Mouse (Mus musculus) midbrain, embryonic 14.5 days (tissue): ENCODE measurements at regions not wholly inside any gene's neighbourhood (a gene's known extent, or its start where the extent isn't known, plus 50 kb on each side); places are given as distances from the start of the nearest gene placed in this dataset.

Source experiments
- ATAC-seq: fragments of 200-750 bp; cut with Nextera tagmentation; 2 replicates; pipeline ENCODE4 v1.8.0; 2017; ENCODE audit warnings: moderate number of reproducible peaks, moderate library complexity; ENCODE audit not compliant: low FRiP score, low TSS enrichment
- DNase-seq: peaks from one replicate; pipeline ENCODE4 v3.0.0-alpha.2; 2015
- H3K27ac ChIP-seq: fragments of 300-500 bp; sonication (generic); replicated peaks from 2 replicates; pipeline ENCODE4 v1.5.1; 2014; ENCODE audit warnings: mild to moderate bottlenecking, low read depth, low read length, moderate library complexity
- H3K27me3 ChIP-seq: fragments of 300-500 bp; sonication (generic); 2 replicates; pipeline ENCODE4 v1.6.1; 2014; ENCODE audit warnings: low read length, control low read depth, mixed read lengths; ENCODE audit not compliant: control insufficient read depth, insufficient read depth
- H3K36me3 ChIP-seq: fragments of 300-500 bp; sonication (generic); 2 replicates; pipeline ENCODE4 v1.6.1; 2014; ENCODE audit warnings: low read length, control low read depth; ENCODE audit not compliant: control insufficient read depth, insufficient read depth
- H3K4me1 ChIP-seq: fragments of 300-500 bp; sonication (generic); 2 replicates; pipeline ENCODE4 v1.6.1; 2014; ENCODE audit warnings: mild to moderate bottlenecking, antibody characterized with exemption, low read length, control low read depth; ENCODE audit not compliant: control insufficient read depth, insufficient read depth
- H3K4me2 ChIP-seq: fragments of 300-500 bp; sonication (generic); 2 replicates; pipeline ENCODE4 v1.6.1; 2014; ENCODE audit warnings: mild to moderate bottlenecking, low read length, moderate library complexity
- H3K4me3 ChIP-seq: fragments of 300-500 bp; sonication (generic); replicated peaks from 2 replicates; pipeline ENCODE4 v1.5.1; 2014; ENCODE audit warnings: low read depth, low read length
- H3K9ac ChIP-seq: fragments of 300-500 bp; sonication (generic); replicated peaks from 2 replicates; pipeline ENCODE4 v1.6.1; 2014; ENCODE audit warnings: mild to moderate bottlenecking, low read length, moderate library complexity
- H3K9me3 ChIP-seq: fragments of 300-500 bp; sonication (generic); 2 replicates; pipeline ENCODE4 v1.6.1; 2016; ENCODE audit warnings: low read length, control low read depth, mixed read lengths; ENCODE audit not compliant: control insufficient read depth
- WGBS: fragments of 180-500 bp; shearing (Covaris S2); extraction: QIAGEN DNeasy Blood & Tissue Kit; methylation state at CpG from one replicate; pipeline ENCODE4 v1.1.7; 2014; 5-methylcytosine and 5-hydroxymethylcytosine counted together

DNA sequence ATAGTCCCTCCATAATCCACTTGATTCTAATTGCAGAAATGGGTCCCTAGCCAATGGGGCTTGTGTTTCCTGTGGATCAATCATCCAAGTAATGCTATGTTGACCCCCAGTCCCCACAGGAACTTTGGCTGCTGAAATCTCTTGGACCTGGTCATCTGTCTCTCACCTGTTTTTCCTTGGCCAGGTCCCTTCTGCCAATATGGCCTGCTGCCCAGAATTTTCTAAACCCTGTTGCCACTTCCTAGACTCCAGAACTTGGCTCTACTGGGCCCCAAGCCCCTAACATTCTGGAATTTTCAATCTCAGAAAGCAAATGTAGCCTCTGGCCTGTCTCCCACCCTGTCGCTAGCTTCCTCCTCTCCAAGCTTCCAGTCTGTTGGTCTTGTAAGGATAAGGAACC lies 139.6 kb downstream of the Inhbb start:
- H3K27me3 ChIP-seq = no peaks in the 10 kb centered on the region
- H3K4me1 ChIP-seq = no peaks in the 10 kb centered on the region
- H3K9ac ChIP-seq = no peak overlapping the region
- no peak overlapping the region for H3K4me3 ChIP-seq
- ATAC-seq (no peak), DNase-seq (no peak)
- WGBS = 91% methylated on average over 1 of the region's 1 CpGs
- H3K9me3 ChIP-seq = no peaks in the 10 kb centered on the region
- H3K36me3 ChIP-seq = no peaks in the 10 kb centered on the region
- no peak overlapping the region for H3K4me2 ChIP-seq
- no peak overlapping the region for H3K27ac ChIP-seq

DNA sequence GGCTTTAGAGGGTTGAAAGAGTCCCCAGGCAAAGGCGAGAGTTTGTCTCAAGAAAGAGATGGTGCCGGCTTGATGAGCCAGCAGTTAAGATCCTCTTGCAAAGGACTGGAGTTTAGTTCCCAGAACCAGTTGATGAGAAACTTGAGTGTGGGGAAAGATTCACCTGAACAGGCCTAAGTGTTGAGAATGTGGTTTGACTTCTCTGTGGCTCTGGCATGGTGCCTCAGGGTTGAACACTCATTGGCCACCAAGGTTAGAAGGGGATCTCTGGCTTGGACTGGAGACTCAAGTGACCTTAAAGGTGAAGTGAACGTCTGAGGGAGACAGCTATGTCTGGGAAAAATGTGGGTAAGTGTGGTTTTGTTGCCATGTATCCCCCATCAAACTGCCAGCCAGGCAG lies 142.8 kb downstream of the Inhbb start:
- Histone ChIP-seq H3K9ac (no peak overlapping the region), H3K27ac (no peak overlapping the region), H3K4me1 (no peaks in the 10 kb centered on the region), H3K36me3 (no peaks in the 10 kb centered on the region), H3K27me3 (no peaks in the 10 kb centered on the region), H3K4me2 (no peak overlapping the region), H3K9me3 (no peaks in the 10 kb centered on the region), H3K4me3 (no peak overlapping the region)
- WGBS = 87% methylated on average over 3 of the region's 3 CpGs
- ATAC-seq (no peak), DNase-seq (no peak)

DNA sequence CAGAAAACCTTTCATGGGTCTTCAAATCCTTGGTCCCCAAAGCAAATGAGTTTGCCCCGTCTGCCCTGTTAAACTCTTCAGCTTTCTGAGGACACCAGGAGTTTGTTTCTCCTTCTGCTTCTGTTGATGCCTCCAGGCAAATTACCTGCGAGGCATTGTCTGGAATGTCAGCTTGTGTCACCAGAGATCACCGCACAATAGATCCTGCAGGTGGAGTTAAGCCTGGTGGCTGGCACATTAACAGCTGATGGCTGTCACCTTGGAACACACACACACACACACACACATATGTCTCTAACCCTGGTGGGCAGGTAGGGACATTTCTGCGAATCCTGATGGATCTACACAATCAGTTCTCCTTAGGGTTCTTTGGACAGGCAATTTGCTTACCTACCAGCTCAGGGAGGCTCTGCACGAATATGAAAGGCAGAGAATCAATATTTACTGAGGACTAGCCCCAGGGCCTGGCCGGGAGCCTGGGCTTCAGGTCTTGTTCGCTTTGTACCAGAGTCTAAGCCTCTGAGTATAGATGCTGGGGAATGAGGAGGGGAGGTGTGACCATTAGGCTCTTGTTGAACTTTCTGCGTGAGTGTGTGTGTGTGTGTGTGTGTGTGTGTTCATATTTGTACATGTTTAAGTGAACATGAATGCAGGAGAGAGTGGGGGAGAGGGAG lies 143.4 kb downstream of the Inhbb start:
- 81% methylated on average over 8 of the region's 8 CpGs for WGBS
- no peaks in the 10 kb centered on the region for H3K27me3 ChIP-seq
- H3K9ac ChIP-seq = no peak overlapping the region
- DNase-seq (no peak), ATAC-seq (no peak)
- no peaks in the 10 kb centered on the region for H3K9me3 ChIP-seq
- H3K27ac ChIP-seq = no peak overlapping the region
- no peak overlapping the region for H3K4me3 ChIP-seq
- H3K4me1 ChIP-seq = no peaks in the 10 kb centered on the region
- H3K4me2 ChIP-seq = no peak overlapping the region
- no peaks in the 10 kb centered on the region for H3K36me3 ChIP-seq

- no peak overlapping the region for H3K4me3 ChIP-seq
- H3K27ac ChIP-seq = no peak overlapping the region
- no peak for DNase-seq
- no peaks in the 10 kb centered on the region for H3K9me3 ChIP-seq
- no peaks in the 10 kb centered on the region for H3K4me1 ChIP-seq
- 78% methylated on average over 4 of the region's 4 CpGs for whole genome bisulfite sequencing
- H3K36me3 ChIP-seq = no peaks in the 10 kb centered on the region
- H3K27me3 ChIP-seq = no peaks in the 10 kb centered on the region
- no peak for ATAC-seq
- no peak overlapping the region for H3K9ac ChIP-seq
- H3K4me2 ChIP-seq = no peak overlapping the region
Observed at GRCm38 (mm10) chr1:119277990-119278389, 144.1 kb downstream of the Inhbb start.

DNA sequence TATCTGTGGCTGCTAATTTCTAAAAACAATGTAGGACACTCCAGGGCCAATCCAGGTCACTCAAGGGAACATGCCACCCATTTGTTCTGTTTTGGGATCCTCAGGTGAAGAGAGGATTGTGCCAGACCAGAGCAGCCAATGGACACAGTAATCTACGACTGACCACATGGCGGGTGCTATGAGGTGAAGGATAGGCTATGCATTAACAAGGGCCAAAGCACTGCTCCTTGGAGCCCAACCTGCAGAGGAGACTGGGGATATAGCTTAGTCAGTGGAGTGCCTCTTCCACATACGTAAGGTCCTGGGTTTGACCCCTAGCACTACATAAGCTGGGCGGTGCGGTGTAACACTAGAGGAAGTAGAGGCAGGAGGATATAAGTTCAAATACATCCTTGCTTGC lies 156.0 kb downstream of the Inhbb start:
- no peaks in the 10 kb centered on the region for H3K36me3 ChIP-seq
- no peak overlapping the region for H3K27ac ChIP-seq
- no peak for DNase-seq
- no peak overlapping the region for H3K4me2 ChIP-seq
- H3K9me3 ChIP-seq = no peaks in the 10 kb centered on the region; the same call in none of the 2 replicates
- WGBS = 80% methylated on average over 5 of the region's 5 CpGs
- no peak overlapping the region for H3K9ac ChIP-seq
- no peak for ATAC-seq
- H3K4me1 ChIP-seq = no peaks in the 10 kb centered on the region
- no peak overlapping the region for H3K4me3 ChIP-seq
- peaks cover 23% of the 10 kb centered on the region; the same call in 1 of the 2 replicates for H3K27me3 ChIP-seq

DNA sequence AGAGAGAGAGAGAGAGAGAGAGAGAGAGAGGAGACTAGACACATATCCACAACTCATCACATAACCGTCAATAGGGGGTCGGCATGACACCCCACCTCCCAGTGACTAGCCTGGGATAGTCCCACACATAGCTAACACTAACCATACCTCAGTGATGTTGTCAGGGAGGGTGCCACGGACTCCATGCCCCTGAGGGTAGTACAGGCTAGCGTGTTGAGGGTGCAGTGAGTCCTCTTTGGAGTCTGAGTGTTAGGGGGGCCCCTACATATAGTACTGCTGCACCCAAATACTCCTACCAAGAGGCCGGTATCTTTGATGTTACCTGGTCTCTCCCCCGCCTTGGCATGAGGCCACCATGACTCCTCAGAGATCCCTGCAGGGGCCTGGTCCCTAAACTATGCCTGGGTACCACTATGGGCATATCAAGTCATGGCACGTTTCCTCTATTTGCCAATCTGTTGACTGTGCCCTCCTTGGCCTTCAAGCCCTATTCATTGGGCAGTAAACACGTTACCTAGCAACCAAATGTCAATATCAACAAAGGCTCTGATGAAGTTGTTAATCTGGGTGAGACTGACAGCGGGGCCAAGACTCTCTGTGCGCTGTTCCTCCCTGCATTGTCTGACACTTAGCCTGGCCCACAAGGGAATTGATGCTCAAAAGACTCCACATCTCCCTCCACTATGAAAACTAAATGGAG lies 156.7 kb downstream of the Inhbb start:
- WGBS = 47% methylated on average over 10 of the region's 10 CpGs
- H3K36me3 ChIP-seq = no peaks in the 10 kb centered on the region
- H3K4me1 ChIP-seq = no peaks in the 10 kb centered on the region
- H3K4me3 ChIP-seq = no peak overlapping the region
- peaks cover 23% of the 10 kb centered on the region; the same call in 1 of the 2 replicates for H3K27me3 ChIP-seq
- H3K9me3 ChIP-seq = no peaks in the 10 kb centered on the region; the same call in none of the 2 replicates
- DNase-seq = peak; percentile 76
- H3K4me2 ChIP-seq = no peak overlapping the region
- H3K9ac ChIP-seq = no peak overlapping the region
- peak; percentile 72 for ATAC-seq
- no peak overlapping the region for H3K27ac ChIP-seq

GRCm38 (mm10) chr1:119259455-119259854 lies 162.6 kb downstream of the Inhbb start:
- no peak for DNase-seq
- H3K4me2 ChIP-seq = no peak overlapping the region
- no peaks in the 10 kb centered on the region; the same call in 1 of the 2 replicates for H3K9me3 ChIP-seq
- no peaks in the 10 kb centered on the region for H3K36me3 ChIP-seq
- H3K4me1 ChIP-seq = no peaks in the 10 kb centered on the region
- WGBS = 90% methylated on average over 9 of the region's 9 CpGs
- ATAC-seq = no peak
- no peak overlapping the region for H3K4me3 ChIP-seq
- no peak overlapping the region for H3K27ac ChIP-seq
- H3K9ac ChIP-seq = no peak overlapping the region
- peaks cover 8% of the 10 kb centered on the region; the same call in 1 of the 2 replicates for H3K27me3 ChIP-seq

GRCm38 (mm10) chr1:119256769-119257168 lies 165.3 kb downstream of the Inhbb start:
- ATAC-seq (peak; percentile 66), DNase-seq (peak; percentile 56)
- H3K4me3 ChIP-seq = no peak overlapping the region
- WGBS = 59% methylated on average over 8 of the region's 8 CpGs
- no peaks in the 10 kb centered on the region; the same call in 1 of the 2 replicates for H3K27me3 ChIP-seq
- no peak overlapping the region for H3K4me2 ChIP-seq
- H3K9ac ChIP-seq = no peak overlapping the region
- no peaks in the 10 kb centered on the region; the same call in 1 of the 2 replicates for H3K9me3 ChIP-seq
- 0 out of 2 replicates have a peak overlapping the region, but pooled peaks have one; percentile 14 for H3K27ac ChIP-seq
- no peaks in the 10 kb centered on the region for H3K36me3 ChIP-seq
- no peaks in the 10 kb centered on the region for H3K4me1 ChIP-seq

DNA sequence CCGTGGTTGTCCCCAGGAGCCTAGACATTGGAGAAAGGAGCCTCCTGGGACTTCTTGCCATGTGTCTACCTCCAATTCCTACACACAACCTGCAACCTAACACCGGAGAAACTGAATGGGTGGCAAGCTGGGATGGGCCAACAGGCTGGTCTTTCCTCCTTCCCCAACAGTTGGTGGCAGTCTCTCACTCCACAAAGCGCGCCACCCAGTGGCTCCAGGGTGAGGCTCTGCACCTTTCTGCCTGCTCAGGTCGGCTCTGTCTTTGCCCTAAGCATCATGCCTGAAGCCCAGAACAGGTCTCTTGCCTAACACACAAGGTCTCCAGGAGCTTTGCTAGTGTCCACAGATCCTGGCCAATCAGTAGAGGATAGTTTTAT lies 166.0 kb downstream of the Inhbb start:
- Histone ChIP-seq H3K27me3 (no peaks in the 10 kb centered on the region; the same call in 1 of the 2 replicates), H3K4me2 (no peak overlapping the region), H3K4me1 (no peaks in the 10 kb centered on the region), H3K36me3 (no peaks in the 10 kb centered on the region), H3K9ac (no peak overlapping the region), H3K27ac (peak overlapping the region; percentile 22; the same call in 1 of the 2 replicates), H3K9me3 (no peaks in the 10 kb centered on the region; the same call in 1 of the 2 replicates), H3K4me3 (no peak overlapping the region)
- WGBS = 45% methylated on average over 5 of the region's 5 CpGs
- ATAC-seq (no peak), DNase-seq (peak; percentile 13)
